Mouse (Mus musculus): Measurements from ENCODE around the gene Tns4.

GRCm38 (mm10) chr11:99122703-99123102 is 33.6 kb upstream of the Tns4 start:
- no peak for TF ChIP-seq MAX (IDR thresholded peaks at IDR 0.05; ENCODE audit: low read depth)
- TF ChIP-seq E2F4 (IDR thresholded peaks at IDR 0.05; ENCODE audit: insufficient read depth): no peak
- TF ChIP-seq TCF3 (IDR thresholded peaks at IDR 0.05; ENCODE audit: insufficient read length, low read depth): no peak
